ENCODE assay signal across 28 mouse cellular contexts in genomic region chr4:139126475-139126874, GRCm38 (mm10). TPM values are rescaled to one million over a fixed set of nuclear protein-coding genes. Genes with fewer than 3 reads are reported as not detected.
DNase-seq lines count a peak whose midpoint lies in the region; ATAC-seq and TF ChIP-seq lines count a peak whose summit lies in the region.
"Had no signal": no experiment of that assay in that cellular context is flagged by ENCODE, and none has a peak within 500 bp of the region (broad histone marks: within the 10 kb centered on the region; RNA-seq: fewer than 3 reads in every experiment).

No protein-coding gene starts in this region.

- TF ChIP-seq POLR2A in ES-Bruce4 (IDR thresholded peaks at IDR 0.05; ENCODE audit: insufficient read depth, low read length): no peak

- peaks cover 5% of the 10 kb centered on the region for H3K4me1 ChIP-seq in hindbrain, postnatal 0 days (ENCODE audit: insufficient read depth, low read length)
- H3K4me1 ChIP-seq in hindbrain, embryonic 16.5 days (ENCODE audit: control insufficient read depth, insufficient read depth, low read depth, low read length): peaks cover 12% of the 10 kb centered on the region
- peaks cover 16% of the 10 kb centered on the region for H3K4me1 ChIP-seq in liver, postnatal 0 days (ENCODE audit: insufficient read depth)
- peaks cover 40% of the 10 kb centered on the region for H3K4me1 ChIP-seq in liver, embryonic 11.5 days (replicated peaks; ENCODE audit: control insufficient read depth, insufficient read depth, low read length)
- peaks cover 2% of the 10 kb centered on the region for H3K4me1 ChIP-seq in ES-Bruce4 (ENCODE audit: control insufficient read depth, insufficient read depth, low read length)

- no peak overlapping the region for H3K27ac ChIP-seq in hindbrain, postnatal 0 days
- no peak overlapping the region for H3K27ac ChIP-seq in hindbrain, embryonic 16.5 days (ENCODE audit: low read depth, low read length)
- H3K27ac ChIP-seq in liver, postnatal 0 days (ENCODE audit: low read depth): no peak overlapping the region
- no peak overlapping the region for H3K27ac ChIP-seq in liver, embryonic 11.5 days (ENCODE audit: low read depth, low read length)
- H3K27ac ChIP-seq in ES-Bruce4 (ENCODE audit: insufficient read depth, low read length): no peak overlapping the region
- H3K27ac ChIP-seq: embryonic facial prominence, embryonic 15.5 days; forebrain, embryonic 15.5 days; heart, embryonic 13.5 days; hindbrain, embryonic 12.5 days; midbrain, embryonic 12.5 days; neural tube, embryonic 12.5 days had no signal

- no peaks in the 10 kb centered on the region for H3K27me3 ChIP-seq in hindbrain, postnatal 0 days (ENCODE audit: insufficient read depth, low read length)
- H3K27me3 ChIP-seq in hindbrain, embryonic 16.5 days (replicated peaks; ENCODE audit: control insufficient read depth, insufficient read depth, low read length): no peaks in the 10 kb centered on the region
- H3K27me3 ChIP-seq in liver, postnatal 0 days (ENCODE audit: insufficient read depth, low read length): no peaks in the 10 kb centered on the region
- no peaks in the 10 kb centered on the region for H3K27me3 ChIP-seq in liver, embryonic 11.5 days (replicated peaks; ENCODE audit: control insufficient read depth, insufficient read depth, low read length)
- no peaks in the 10 kb centered on the region for H3K27me3 ChIP-seq in ES-Bruce4 (ENCODE audit: control insufficient read depth, insufficient read depth, low read length, poor library complexity, severe bottlenecking)
- H3K27me3 ChIP-seq: embryonic facial prominence, embryonic 15.5 days; forebrain, embryonic 15.5 days; heart, embryonic 13.5 days; hindbrain, embryonic 12.5 days; midbrain, embryonic 12.5 days; neural tube, embryonic 12.5 days had no signal

- no peak for TF ChIP-seq EP300 in liver, postnatal 0 days (IDR thresholded peaks at IDR 0.05; ENCODE audit: low read depth)
- no peak for TF ChIP-seq EP300 in ES-Bruce4 (IDR thresholded peaks at IDR 0.05; ENCODE audit: insufficient read depth, low read depth, low read length)

- H3K4me3 ChIP-seq in hindbrain, postnatal 0 days (ENCODE audit: low read length): no peak overlapping the region
- H3K4me3 ChIP-seq in hindbrain, embryonic 16.5 days (ENCODE audit: low read length): no peak overlapping the region
- H3K4me3 ChIP-seq in liver, postnatal 0 days (ENCODE audit: low read depth, low read length): no peak overlapping the region
- no peak overlapping the region for H3K4me3 ChIP-seq in liver, embryonic 11.5 days (ENCODE audit: low read depth, low read length)
- H3K4me3 ChIP-seq in ES-Bruce4 (ENCODE audit: low read depth, low read length): no peak overlapping the region
- H3K4me3 ChIP-seq: embryonic facial prominence, embryonic 15.5 days; forebrain, embryonic 15.5 days; heart, embryonic 13.5 days; hindbrain, embryonic 12.5 days; midbrain, embryonic 12.5 days; neural tube, embryonic 12.5 days had no signal

- peak; percentile 21; the same call in 1 of the 2 replicates for TF ChIP-seq CTCF in hindbrain, postnatal 0 days (IDR thresholded peaks at IDR 0.05; ENCODE audit: low read depth)
- 0 out of 2 replicates have a peak, but pooled peaks have one; percentile 18 for TF ChIP-seq CTCF in liver, postnatal 0 days (IDR thresholded peaks at IDR 0.05; ENCODE audit: low read depth)
- TF ChIP-seq CTCF in ES-Bruce4 (IDR thresholded peaks at IDR 0.05; ENCODE audit: low read depth, low read length): peak; percentile 30

- WGBS in hindbrain, postnatal 0 days: 94% methylated on average over 3 of the region's 3 CpGs
- 91% methylated on average over 3 of the region's 3 CpGs for WGBS in hindbrain, embryonic 16.5 days
- WGBS in liver, postnatal 0 days (ENCODE audit: insufficient replicate concordance): 83% methylated on average over 3 of the region's 3 CpGs
- 93% methylated on average over 3 of the region's 3 CpGs for WGBS in liver, embryonic 11.5 days

- no peak overlapping the region for H3K9ac ChIP-seq in hindbrain, postnatal 0 days (replicated peaks; ENCODE audit: low read length)
- no peak overlapping the region for H3K9ac ChIP-seq in hindbrain, embryonic 16.5 days (ENCODE audit: low read depth, low read length)
- H3K9ac ChIP-seq in liver, postnatal 0 days (replicated peaks): no peak overlapping the region
- no peak overlapping the region for H3K9ac ChIP-seq in liver, embryonic 11.5 days (ENCODE audit: low read depth, low read length)
- H3K9ac ChIP-seq in ES-Bruce4 (ENCODE audit: low read depth, poor library complexity, severe bottlenecking): no peak overlapping the region
- H3K9ac ChIP-seq: embryonic facial prominence, embryonic 15.5 days; forebrain, embryonic 15.5 days; heart, embryonic 13.5 days; hindbrain, embryonic 12.5 days; midbrain, embryonic 12.5 days; neural tube, embryonic 12.5 days had no signal

- no peaks in the 10 kb centered on the region for H3K36me3 ChIP-seq in hindbrain, postnatal 0 days (ENCODE audit: insufficient read depth, low read length)
- H3K36me3 ChIP-seq in hindbrain, embryonic 16.5 days (ENCODE audit: control insufficient read depth, insufficient read depth, low read length): 0 out of 2 replicates have a peak, but pooled peaks cover 2% of the 10 kb centered on the region
- H3K36me3 ChIP-seq in liver, postnatal 0 days (replicated peaks; ENCODE audit: insufficient read depth, low read length): no peaks in the 10 kb centered on the region
- H3K36me3 ChIP-seq in liver, embryonic 11.5 days (ENCODE audit: control insufficient read depth, insufficient read depth, low read length): peaks cover 5% of the 10 kb centered on the region
- no peaks in the 10 kb centered on the region for H3K36me3 ChIP-seq in ES-Bruce4 (ENCODE audit: control insufficient read depth, insufficient read depth, low read length, poor library complexity, severe bottlenecking)
- H3K36me3 ChIP-seq: forebrain, embryonic 15.5 days; neural tube, embryonic 12.5 days had no signal

- no peak for ATAC-seq in hindbrain, postnatal 0 days
- no peak for ATAC-seq in hindbrain, embryonic 16.5 days
- ATAC-seq in liver, postnatal 0 days: no peak
- ATAC-seq in liver, embryonic 11.5 days (replicated peaks; ENCODE audit: low FRiP score): no peak
- ATAC-seq: forebrain, embryonic 15.5 days; inflammation-experienced regulatory T-cells, adult 6 months had no signal

- DNase-seq in hindbrain, postnatal 0 days (ENCODE audit: low spot score): no peak
- no peak for DNase-seq in liver, postnatal 0 days
- no peak for DNase-seq in liver, embryonic 11.5 days (ENCODE audit: low spot score)
- peak; percentile 49 for DNase-seq in ZHBTc4 (ENCODE audit: low read depth, low spot score)
- DNase-seq in right cerebral cortex, adult 2 months (ENCODE audit: low spot score in 2 of 2): no peak
- DNase-seq: adrenal gland, postnatal 36 days; cerebellum, adult 9-11 months; gastrocnemius, postnatal 25 days; heart, adult 18-20 months; heart, postnatal 14 days; kidney, adult 8-10 months; kidney, postnatal 14 days; lung, postnatal 10 days; thymus, adult 2 months had no signal

- H3K4me2 ChIP-seq in hindbrain, postnatal 0 days (ENCODE audit: low read depth, low read length): no peak overlapping the region
- no peak overlapping the region for H3K4me2 ChIP-seq in hindbrain, embryonic 16.5 days (ENCODE audit: low read length)
- H3K4me2 ChIP-seq in liver, postnatal 0 days (ENCODE audit: low read depth, low read length): no peak overlapping the region
- H3K4me2 ChIP-seq in liver, embryonic 11.5 days: no peak overlapping the region
- H3K4me2 ChIP-seq: embryonic facial prominence, embryonic 15.5 days; forebrain, embryonic 15.5 days; heart, embryonic 13.5 days; hindbrain, embryonic 12.5 days; midbrain, embryonic 12.5 days; neural tube, embryonic 12.5 days had no signal

- H3K9me3 ChIP-seq in hindbrain, postnatal 0 days (ENCODE audit: low read length): no peaks in the 10 kb centered on the region
- H3K9me3 ChIP-seq in hindbrain, embryonic 16.5 days (ENCODE audit: control insufficient read depth, low read length): no peaks in the 10 kb centered on the region
- H3K9me3 ChIP-seq in liver, postnatal 0 days (ENCODE audit: low read length): no peaks in the 10 kb centered on the region
- H3K9me3 ChIP-seq in liver, embryonic 11.5 days (ENCODE audit: control insufficient read depth, low read length): no peaks in the 10 kb centered on the region
- no peaks in the 10 kb centered on the region for H3K9me3 ChIP-seq in ES-Bruce4 (replicated peaks; ENCODE audit: control insufficient read depth, insufficient read depth, low read length, poor library complexity, severe bottlenecking)
- H3K9me3 ChIP-seq: forebrain, embryonic 15.5 days; heart, embryonic 13.5 days; hindbrain, embryonic 12.5 days; midbrain, embryonic 12.5 days; neural tube, embryonic 12.5 days had no signal

RNA-seq across cellular contexts. Expression of gene Minos1, which starts 4.4 kb away (rescaled TPM):
- total RNA-seq in hindbrain, postnatal 0 days (2014; rRNA removed): 17.1 and 19.1 TPM in 2 replicates
- 462 and 467 TPM in 2 replicates for polyA plus RNA-seq in hindbrain, postnatal 0 days (2015; fragmentation: Nextera tagmentation; extraction: Ambion mirVana)
- polyA plus RNA-seq in hindbrain, embryonic 16.5 days (2015; fragmentation: Nextera tagmentation; extraction: Ambion mirVana): 342 and 378 TPM in 2 replicates
- polyA plus RNA-seq in liver, postnatal 0 days (2015; fragmentation: Nextera tagmentation; extraction: Ambion mirVana): 384 and 387 TPM in 2 replicates
- 541 and 564 TPM in 2 replicates for polyA plus RNA-seq in liver, embryonic 11.5 days (2014; fragmentation: Nextera tagmentation; extraction: Ambion mirVana)
- polyA plus RNA-seq in ES-Bruce4 (2011; ENCODE audit: insufficient read depth, insufficient read length, low read depth, missing spikeins): 137 and 154 TPM in 2 replicates

RNA-seq across cellular contexts. Expression of gene Nbl1, which starts 33.7 kb away (rescaled TPM):
- 69.4 and 85.3 TPM in 2 replicates for total RNA-seq in hindbrain, postnatal 0 days (2014; rRNA removed)
- polyA plus RNA-seq in hindbrain, postnatal 0 days (2015; fragmentation: Nextera tagmentation; extraction: Ambion mirVana): 60.6 and 64.4 TPM in 2 replicates
- 43.7 and 57.7 TPM in 2 replicates for polyA plus RNA-seq in hindbrain, embryonic 16.5 days (2015; fragmentation: Nextera tagmentation; extraction: Ambion mirVana)
- 3.0 and 3.1 TPM in 2 replicates for polyA plus RNA-seq in liver, postnatal 0 days (2015; fragmentation: Nextera tagmentation; extraction: Ambion mirVana)
- polyA plus RNA-seq in liver, embryonic 11.5 days (2014; fragmentation: Nextera tagmentation; extraction: Ambion mirVana): 4.0 and 5.0 TPM in 2 replicates
- polyA plus RNA-seq in ES-Bruce4 (2011; ENCODE audit: insufficient read depth, insufficient read length, low read depth, missing spikeins): 4.3 and 5.1 TPM in 2 replicates
- total RNA-seq: common myeloid progenitor, adult 5-6 weeks had no signal

RNA-seq across cellular contexts. Expression of gene Htr6, which starts 51.1 kb away (rescaled TPM):
- 2.0 and 4.3 TPM in 2 replicates for total RNA-seq in hindbrain, postnatal 0 days (2014; rRNA removed)
- 0.74 and 0.96 TPM in 2 replicates for polyA plus RNA-seq in hindbrain, postnatal 0 days (2015; fragmentation: Nextera tagmentation; extraction: Ambion mirVana)
- polyA plus RNA-seq in hindbrain, embryonic 16.5 days (2015; fragmentation: Nextera tagmentation; extraction: Ambion mirVana): 0.64 and 0.66 TPM in 2 replicates
- polyA plus RNA-seq in liver, postnatal 0 days (2015; fragmentation: Nextera tagmentation; extraction: Ambion mirVana): not detected in 2 replicates
- not detected in 2 replicates for polyA plus RNA-seq in liver, embryonic 11.5 days (2014; fragmentation: Nextera tagmentation; extraction: Ambion mirVana)
- polyA plus RNA-seq in ES-Bruce4 (2011; ENCODE audit: insufficient read depth, insufficient read length, low read depth, missing spikeins): not detected in 2 replicates
- total RNA-seq: common myeloid progenitor, adult 5-6 weeks; gastrocnemius, postnatal 25 days; heart, adult 18-20 months; heart, postnatal 14 days; megakaryocyte, adult 5-6 weeks had no signal
- polyA plus RNA-seq: heart, embryonic 13.5 days; hindbrain, embryonic 12.5 days; inflammation-experienced regulatory T-cells, adult 6 months; liver, embryonic 16.5 days; midbrain, embryonic 12.5 days; neural tube, embryonic 12.5 days; spleen, adult 2 months; stomach, embryonic 14.5 days; thymus, adult 2 months had no signal
